Mouse (Mus musculus) urinary bladder, postnatal 0 days (tissue): Measurements from ENCODE around the gene Ttc23. TPM values are rescaled to one million over a fixed set of nuclear protein-coding genes. Genes with fewer than 3 reads are reported as not detected.

ENCODE experiments used
- microRNA-seq: library from miRNA; unstranded; fragments of <30 nt; microRNA quantifications from one replicate; pipeline ENCODE4, GENCODE M21; 2016
- polyA plus RNA-seq: library from polyadenylated mRNA; unstranded; fragments of >200 nt; fragmentation: Nextera tagmentation; extraction: Ambion mirVana; gene quantifications from 2 replicates; pipeline ENCODE4 v1.2.1, GENCODE M21; 2015

The Ttc23 gene
- polyA plus RNA-seq, result 13.2 and 13.8 TPM in 2 replicates

GRCm38 (mm10) chr7:67647277-67647676, at the start of gene Ttc23:
Gene Ttc23, plus strand, starts transcription at chr7:67647410.

GRCm38 (mm10) chr7:67644833-67645680, 2.2 kb upstream of the Ttc23 start, which contains the start of gene Lrrc28:
Gene Lrrc28, minus strand, starts transcription at chr7:67645268.

GRCm38 (mm10) chr7:67759629-67759995, 112.4 kb downstream of the Ttc23 start, which contains the start of gene Synm:
Gene Synm, minus strand, starts transcription at chr7:67759742.

Small RNAs within 50 kb of the gene (microRNA-seq; reads per million reads assigned to microRNA genes)
- not detected for gene Gm23844

Other genes starting within 250 kb of the Ttc23 start
- gene Lrrc28, start 2.1 kb upstream of the Ttc23 start, polyA plus RNA-seq, result 34.3 and 36.5 TPM in 2 replicates
- 248 and 335 TPM in 2 replicates for gene Synm, start 112.3 kb downstream of the Ttc23 start, polyA plus RNA-seq